Mouse (Mus musculus) v-Abl transformed pro-B cells (cell line): ENCODE data around the gene Notch3.
"Not testable (repeated sequence)": the region's sequence is repeated elsewhere in the genome, so short reads cannot be mapped to it uniquely, and the experiment has no call there.

Experiments
- in situ Hi-C, 2 experiments: fragments of 400-800 bp; cut with MboI; formaldehyde crosslinking; loops; one replicate each; pipeline ENCODE4 v1.15.1; 2025; ENCODE audit not compliant: unreplicated experiment in 2 of 2

Notch3 gene

DNA sequence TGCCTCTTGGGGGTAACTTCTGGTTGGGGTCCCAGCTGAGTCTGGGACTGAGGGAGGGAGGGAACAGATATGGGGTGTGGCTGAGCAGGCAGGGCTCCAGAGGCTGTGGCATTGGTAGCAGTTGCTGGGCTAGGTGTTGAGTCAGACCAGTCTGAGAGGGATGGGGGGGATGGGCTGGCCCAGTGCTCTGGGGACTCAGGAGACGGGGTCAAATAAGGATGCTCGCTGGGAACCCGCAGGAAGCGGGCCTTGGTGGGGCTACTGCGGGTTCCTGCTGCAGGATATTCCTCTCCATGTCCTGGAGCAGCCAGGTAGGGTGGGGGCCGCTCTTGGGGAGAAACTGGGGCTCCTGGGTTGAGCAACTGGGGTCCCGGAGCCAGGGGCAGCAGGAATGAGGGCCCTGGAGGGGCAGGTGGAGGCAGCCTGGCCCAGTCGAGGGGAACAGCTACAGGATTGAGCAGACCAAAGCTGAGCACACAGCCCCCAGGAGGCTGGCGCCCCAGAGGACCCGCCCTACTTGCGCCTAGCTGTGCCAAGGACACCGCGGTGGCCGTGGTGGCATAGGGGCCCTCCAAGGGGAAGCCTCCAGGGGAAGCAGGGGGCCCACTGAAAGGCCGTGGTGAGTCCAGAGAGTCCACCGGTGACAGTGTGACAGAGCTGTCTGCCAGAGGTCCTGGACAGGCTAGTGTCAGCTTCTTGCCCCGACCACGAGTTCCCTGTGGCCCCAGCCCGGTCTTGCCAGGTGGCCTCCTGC lies 44.6 kb downstream of the Notch3 start:
- in situ Hi-C loops, result no loop called here

DNA sequence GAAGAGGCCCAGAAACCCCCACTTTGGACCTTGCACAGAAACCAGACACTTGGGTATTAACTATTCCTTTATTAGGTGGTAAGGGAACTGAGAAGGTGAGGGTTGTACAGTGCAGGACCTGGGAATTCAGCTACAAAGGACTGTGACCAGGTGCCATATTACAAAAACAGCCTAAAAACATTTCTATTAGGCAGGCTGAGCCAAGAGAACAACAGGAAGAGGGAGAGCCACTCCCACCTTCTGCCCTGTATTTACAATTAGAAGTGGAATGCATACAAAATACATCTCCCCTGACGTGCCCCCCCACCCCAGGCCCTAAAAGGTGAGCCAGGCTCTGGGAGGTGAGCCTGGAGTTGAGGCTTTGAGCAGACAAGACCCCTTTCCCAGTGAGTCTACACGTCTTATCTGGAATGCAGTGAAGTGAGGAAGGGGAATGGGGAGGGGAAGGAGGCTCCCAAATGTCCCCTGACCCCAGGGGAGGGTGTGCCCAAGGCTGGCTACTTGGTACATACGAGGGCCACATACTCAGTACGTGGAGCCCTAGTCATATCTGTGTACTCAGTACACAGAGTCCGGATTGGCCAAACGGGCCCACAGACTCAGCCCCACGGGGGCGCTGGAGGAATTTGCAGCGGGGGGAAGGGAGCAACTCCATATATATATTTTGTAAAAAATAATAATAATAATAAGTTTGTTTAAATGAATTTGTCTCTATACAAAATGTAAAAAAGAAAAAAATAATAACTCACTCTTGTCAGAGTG lies 45.7 kb downstream of the Notch3 start:
- in situ Hi-C loops, result no loop called here

DNA sequence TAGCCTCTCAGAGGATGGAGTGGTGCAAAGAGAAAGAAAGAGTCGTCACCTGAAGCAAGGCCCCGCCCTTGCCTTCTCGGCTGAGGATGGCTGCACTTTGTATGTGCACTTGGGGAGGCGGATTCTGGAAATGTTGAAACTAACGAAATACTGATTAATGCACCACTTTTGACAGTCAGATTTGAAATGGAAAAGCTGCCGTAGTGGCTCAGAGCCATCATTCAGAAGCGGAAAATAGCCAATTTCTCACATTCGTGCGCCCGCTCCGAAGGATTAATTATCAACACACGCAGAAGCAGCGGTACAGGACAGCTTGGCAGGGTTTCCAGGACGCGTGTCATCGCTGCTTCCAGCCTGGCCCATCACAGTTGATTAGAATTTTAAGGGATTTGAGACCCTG lies 47.5 kb downstream of the Notch3 start:
- in situ Hi-C loops, result no loop called here

DNA sequence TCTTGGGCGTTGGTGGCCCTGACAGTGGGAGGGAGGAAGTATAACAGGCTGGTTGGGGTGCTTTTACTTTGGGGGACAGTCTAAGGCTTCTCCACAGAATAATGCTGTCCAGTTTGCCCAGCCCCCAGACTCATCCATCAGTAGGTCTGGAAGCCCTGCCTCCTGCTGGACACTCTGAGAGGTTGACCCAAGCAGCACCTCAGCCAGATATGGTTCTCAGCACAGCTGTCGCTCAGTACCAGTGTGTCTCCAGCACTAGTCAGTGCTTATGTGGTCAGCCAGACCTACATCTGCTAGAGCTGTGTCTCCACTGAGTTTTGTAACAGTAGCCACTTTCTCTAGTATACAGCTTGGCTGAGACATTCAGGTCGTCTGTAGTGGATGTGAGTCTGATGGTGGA lies 48.2 kb downstream of the Notch3 start:
- in situ Hi-C loops, result no loop called here

DNA sequence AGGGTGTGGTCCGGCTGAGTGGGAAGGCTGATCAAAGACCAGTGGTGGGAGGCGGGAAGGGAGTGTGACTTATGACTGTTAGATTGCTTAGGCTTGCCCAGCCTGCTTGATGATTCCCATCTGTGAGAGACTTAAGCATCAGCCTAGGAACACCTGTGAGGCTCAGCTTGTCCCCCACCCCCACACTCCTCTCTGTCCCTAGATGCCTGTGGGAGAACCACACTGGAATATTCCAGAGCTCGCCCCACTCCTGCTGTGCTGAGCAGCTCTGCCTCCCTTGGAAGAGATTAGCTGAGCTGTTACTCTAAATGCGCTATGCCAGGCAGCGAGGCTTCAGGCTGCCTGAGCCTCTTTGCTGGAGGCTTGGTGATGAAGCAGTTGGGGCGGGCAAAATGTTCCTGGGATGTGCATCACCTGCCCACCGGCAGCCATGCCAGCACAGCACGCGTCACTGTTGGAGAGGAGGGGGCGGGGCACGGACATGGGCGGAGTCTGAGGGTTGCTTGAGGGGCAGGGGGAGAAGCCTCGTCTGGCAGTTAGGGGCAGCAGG lies 48.7 kb downstream of the Notch3 start:
- in situ Hi-C loops, result not testable (repeated sequence)

DNA sequence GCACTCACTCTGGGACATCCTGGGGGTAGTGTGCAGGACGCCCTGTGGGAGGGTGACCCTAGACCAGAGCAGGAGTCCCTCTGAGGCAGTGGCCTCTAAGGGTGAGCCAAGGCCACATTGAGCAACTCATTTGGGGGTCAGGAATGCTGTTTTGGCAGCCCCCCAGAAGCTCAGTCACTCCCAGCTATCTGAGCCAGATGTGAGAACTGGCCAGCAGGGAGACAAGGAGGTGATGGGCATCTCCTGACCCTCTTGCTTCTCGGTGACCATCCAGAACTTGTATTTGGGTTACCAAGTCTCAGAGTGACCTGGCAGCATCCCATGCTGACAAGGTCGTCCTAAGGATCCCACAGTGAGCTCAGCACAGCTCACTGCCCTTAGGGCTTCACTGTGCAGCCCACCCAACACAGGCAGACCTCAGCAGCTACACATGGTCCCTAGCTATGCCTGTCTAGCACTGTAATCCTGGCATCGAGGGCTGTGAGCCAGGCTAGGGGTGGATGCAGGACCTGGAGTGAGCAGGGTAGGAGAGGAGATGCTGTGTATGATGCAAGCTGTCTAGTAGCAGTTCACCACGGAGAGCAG lies 49.3 kb downstream of the Notch3 start:
- in situ Hi-C loops, result no loop called here

DNA sequence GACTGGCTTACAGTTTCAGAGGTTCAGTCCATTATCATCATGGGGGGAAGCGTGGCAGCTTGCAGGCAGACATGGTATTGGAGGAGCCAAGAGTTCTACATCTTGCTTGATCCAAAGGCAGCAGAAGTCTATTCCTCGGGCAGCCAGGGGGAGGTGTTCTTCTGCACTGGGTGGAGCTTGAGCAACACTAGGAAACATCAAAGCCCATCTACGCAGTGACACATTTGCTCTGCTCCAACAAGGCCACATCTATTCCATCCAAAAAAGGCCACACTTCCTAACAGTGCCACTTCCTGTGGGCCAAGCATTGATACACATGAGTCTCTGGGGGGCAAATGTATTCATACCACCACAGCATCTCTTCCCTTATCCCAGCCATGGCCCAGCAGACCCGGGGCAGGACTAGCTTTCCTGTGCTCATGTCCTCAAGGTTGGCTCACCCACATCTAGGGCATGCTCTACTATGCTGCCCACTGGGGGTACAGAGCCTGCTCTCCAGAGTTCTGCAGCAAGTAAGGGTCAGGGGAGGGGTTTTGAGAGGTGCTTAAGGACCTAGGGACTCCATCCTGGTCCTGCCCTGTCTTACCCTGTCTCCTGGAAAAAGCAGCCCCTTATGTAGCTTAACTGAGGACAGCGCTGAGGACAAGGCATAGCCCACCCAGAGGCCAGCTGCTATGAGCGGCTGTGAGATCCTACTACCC lies 49.9 kb downstream of the Notch3 start:
- in situ Hi-C loops, result no loop called here

DNA sequence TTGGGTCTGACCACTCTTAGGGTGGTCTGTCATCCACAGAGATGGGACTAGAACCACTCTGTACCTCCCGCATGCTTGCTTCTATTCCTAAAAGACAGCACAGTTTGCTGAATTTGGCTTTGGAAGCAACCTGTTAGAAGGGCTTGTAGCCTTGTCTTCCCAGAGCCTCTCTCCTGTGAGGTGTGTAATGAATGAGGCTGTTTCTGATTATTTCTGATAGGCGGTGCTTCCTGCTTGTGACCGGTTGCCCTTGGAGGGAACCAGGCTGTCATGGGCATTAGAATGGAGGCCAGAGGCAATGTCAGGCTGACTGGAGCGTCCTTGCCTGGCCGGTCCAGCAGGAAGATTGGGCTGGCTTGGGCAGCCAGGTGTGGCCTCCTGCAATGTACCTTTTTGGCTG lies 52.2 kb downstream of the Notch3 start:
- in situ Hi-C loops, result not testable (repeated sequence)

DNA sequence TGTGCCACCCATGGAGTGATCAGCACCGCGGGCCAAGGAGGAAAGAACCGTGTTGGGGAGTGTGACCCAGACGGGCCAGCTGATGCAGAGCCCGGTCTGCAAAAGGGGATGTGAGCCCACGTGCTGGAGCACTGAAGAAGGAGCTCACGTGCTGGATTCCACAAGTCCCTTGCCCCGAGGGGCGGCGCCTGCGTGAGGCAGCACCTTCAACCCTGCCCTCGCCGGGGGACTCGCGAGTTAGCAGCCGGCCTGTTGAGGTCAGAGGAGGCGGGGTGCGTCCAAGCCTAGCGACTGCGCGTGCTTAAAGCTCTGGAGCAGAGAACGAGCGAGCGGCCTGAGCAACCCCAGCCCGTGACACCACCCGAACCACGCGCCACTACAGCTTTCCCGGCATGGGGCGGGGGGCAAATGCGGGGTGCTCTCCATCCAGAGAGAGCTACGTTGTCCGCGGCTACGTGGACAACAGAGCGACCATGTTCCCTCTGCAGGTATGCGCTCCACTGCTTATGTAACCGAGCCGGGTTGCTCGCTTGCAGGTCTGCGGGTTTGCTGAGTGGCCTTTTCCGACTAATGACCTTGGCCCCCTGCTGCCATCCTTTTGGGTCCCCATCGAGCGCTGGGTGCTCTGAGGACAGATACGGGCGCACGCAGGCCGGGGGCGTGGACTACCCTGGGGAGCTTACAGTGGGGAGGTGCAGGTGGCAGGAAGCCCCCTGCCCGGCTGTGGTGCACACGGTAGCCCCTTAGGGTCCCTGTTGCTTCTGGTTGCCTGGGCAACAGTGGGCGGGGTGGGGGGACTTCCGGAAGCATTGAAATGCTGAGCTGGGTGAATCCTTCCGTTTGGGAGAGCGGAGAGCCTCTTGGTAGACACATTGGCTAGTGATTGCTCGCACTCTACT lies 52.9 kb downstream of the Notch3 start:
- in situ Hi-C loops, result no loop called here

DNA sequence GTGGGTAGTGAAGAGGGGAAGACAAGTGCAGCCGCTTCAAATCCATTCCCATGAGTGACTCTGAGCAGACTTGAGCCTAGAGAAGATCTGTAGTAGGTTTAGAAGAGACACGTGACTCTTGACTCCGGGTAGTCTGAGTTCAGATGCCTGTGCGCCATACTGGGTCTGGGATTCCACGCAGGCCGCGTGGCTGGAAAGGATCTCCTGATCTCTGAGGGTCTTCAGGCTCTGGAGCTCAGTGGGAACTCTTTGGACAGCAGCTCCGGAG lies 53.5 kb downstream of the Notch3 start:
- in situ Hi-C loops, result no loop called here

DNA sequence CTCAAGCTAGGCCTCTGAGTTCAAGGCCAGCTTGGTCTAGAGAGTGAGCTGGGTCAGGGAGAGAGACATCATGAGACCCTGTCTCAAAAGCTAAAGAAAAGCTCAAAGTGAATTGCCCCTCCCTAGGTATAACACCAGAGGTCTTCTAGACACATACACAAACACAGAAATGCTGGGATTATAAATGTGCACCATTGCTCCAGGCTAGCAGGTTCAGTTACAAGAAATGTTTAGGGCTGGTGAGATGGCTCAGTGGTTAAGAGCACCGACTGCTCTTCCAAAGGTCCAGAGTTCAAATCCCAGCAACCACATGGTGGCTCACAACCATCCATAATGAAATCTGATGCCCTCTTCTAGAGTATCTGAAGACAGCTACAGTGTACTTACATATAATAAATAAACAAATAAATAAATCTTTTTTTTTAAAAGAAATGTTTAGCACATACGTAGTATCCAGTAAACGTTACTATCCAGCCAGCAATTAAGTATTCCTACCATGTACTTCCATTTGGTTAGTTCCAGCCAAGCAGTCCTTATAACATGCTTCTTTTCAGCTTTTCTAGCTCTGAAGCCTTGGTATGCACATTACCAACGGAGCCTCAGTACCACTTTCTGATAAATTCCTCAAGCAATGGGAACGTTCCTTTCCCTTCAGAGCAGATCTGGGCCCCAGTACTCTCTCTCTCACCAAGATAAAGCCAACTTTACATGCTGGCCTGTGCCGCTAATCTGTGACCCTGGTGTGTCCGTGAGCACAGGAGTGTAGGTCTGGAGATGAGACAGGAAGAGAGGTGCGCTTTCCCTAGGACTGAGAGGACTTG lies 54.0 kb downstream of the Notch3 start:
- in situ Hi-C loops, result no loop called here

DNA sequence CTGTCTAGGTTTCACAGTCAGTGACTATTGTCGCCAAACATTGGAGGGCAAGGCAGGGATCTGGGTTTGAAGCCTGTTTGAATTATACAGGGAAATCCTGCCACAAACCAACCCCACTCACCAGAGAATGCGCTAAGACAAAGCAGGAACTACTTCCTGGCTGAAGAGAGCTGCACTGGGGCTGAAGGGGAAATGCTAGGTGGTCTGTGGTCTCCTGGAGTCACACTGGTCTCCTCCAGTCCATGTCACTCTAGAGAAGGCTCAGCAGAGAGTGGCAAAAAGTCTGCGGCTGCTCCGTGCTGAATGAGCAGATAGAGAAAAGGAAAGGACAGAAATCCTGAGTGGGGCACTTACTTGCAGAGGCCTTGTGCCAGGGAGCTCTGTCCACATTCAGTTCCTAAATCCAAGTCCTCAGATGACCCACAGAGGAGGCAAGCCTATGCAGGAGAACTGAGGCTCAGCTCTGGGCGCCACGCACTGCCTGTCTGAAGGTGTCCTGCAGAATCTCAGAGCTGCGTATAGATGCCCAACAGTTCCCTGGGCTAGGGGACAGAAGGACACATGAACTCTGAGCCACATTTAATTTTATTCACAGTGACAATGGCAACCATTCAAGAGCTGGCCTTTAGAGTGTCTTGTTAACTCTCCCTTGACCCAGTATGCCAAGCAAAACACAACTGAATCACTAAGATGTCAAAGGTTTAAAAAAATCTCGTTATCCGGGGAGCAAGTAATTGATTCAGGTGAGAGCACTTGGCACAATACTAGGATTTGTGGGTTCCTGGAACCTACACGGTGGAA lies 55.5 kb downstream of the Notch3 start:
- in situ Hi-C loops, result no loop called here

DNA sequence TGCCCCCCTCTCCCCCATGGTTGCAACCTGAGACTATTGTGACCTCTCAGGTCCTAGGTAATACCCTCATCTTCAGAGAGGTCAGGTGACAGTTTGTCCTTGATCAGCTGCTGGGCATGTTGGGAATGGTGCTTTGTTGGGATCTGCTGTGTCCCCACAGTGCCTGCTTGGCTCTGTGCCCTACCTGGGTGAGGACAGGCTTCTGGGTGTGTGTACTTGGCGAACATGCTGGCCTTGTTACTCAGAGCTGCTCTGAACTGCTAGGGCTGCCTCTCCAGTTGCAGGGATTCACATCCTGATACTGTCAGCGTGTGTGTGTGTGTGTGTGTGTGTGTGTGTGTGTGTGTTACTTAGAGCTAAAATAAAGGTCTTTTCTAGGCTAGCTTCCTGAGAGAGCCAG lies 56.2 kb downstream of the Notch3 start:
- in situ Hi-C loops, result no loop called here

DNA sequence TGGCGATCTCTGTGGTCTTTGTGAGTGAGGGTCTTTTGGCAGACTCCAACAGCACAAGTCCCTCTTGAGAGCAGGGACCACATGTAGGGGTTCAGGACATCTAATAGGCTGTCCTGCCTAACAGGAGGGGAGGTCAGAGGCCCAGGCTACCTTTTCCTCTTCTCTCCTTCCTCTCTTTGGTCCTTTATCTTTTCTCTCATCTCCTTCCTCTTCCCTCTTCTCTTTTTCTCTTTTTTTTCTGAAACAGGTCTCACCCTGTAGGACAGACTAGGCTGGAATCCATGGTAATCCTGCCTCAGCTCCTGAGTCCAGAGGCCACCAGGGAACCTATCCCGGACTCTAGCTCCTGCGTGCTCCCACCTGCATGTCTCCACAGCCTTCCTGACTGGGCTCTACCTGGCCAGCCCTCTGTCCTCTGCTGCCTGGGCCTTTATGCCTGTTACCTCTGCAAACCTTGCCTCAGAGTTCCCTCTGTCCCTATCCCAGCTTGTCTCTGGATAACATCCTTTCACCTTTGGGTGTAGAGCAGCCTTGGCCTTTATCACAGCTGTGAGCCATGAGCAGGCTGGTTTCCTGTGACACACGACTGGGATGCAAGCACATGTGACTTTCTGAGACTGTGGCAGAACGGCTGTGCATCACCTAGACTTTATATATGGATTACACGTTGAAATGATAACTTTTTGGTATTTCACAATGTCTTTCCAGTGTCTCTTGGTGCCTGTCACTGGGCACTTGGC lies 57.3 kb downstream of the Notch3 start:
- in situ Hi-C loops, result no loop called here

DNA sequence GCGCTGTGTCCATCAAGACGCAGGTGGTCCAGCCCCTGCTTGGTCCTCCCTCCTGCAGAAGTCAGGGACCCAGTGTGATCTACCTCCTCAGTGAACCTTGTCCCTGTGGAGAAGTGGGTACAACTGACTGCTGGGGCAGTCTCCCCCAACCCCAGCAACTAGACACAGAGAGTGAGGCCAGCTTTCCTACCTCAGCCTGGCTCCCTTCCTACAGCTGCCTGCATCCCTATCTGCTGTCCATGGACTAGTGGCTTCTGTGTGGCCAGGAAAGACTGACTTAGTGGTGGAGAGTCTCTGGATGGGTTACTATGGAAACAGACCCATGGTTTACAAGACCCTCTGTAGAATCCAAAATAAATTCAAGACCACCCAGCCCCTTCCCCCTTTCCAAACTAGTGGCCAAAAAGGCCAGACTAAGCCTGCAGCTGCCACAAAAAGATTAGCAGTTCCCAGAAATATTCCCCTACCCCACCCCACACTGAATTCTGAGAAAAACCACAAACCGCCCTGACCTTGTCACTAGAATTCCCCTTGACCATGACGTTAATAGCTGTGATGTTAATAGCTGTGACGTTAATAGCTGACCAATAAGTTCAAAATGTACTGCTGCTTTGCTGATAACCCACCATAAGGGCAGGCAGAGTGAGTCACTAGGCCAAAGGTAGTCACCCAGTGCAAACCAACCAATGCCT lies 58.2 kb downstream of the Notch3 start:
- in situ Hi-C loops, result not testable (repeated sequence)

DNA sequence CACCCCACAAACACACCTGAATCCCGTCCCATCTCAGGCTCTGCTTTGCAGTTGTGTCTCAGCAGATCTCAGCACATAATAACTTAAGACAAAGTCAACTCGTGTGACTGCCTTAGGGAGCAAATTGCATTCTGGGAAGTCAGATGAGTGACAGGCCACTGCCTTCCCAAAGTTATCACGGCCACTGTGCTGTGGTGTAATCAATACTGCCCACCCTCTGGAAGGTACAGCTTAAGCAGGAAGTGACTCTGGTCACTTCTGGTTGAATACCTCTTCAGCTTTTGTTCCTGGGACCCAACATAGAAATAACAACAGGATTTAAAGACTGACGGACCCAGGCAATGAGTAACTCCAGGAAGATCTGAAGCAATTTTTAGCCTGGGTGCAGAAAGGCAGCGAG lies 58.8 kb downstream of the Notch3 start:
- in situ Hi-C loops, result no loop called here

DNA sequence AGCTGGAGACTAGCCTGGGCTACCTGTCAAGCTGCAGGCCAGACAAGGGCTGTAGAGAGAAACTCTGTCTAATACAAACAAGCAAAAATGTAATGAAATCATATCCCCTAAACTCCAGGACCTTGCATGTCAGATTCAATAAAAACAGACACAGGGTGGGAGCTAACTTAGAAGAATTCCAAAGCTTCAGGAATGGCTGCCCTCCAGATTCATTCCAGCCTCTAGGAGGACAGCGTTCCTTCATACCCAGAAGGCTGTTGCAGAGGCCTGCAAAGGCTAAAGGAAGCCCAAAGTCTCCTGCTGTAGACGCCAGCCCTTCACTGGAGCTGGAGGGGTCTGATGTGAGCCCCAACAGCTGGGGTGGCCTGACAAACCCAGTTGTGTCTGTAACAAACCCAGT lies 60.3 kb downstream of the Notch3 start:
- in situ Hi-C loops, result no loop called here
